Mouse (Mus musculus): ENCODE measurements around the gene Zc3h10. TPM values are rescaled to one million over a fixed set of nuclear protein-coding genes. Genes with fewer than 3 reads are reported as not detected.

The Zc3h10 gene
- polyA plus RNA-seq, 1 experiment from 2014 or later, result 17.5 TPM

DNA sequence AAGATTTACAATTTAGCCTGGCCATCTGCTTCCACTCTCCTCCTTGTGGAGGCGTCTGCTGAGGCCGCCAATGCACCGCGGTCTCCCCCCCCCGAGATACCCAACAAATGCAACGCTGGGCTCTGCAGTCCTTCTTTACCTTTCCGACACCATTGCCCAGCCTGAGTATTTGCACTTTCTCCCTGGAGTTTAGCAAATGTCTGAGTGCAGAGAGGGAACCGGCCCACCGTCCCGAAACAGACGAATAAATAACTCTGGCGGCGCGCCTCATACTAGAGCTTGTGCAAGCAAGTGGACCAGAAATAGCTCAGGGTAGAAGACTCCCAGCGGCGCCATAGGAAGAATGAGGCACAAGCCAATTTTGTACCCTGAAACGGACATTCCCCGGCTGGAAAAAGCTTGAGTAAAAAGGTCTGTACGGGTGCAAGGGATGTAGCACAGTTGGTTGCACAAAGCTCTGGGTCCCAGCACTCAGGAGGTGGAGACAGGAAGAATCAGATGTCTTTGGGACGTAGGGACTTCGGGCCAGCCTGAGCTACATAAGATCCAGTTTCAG lies 48.4 kb downstream of the Zc3h10 start:
- ATAC-seq (replicated peaks; ENCODE audit: low FRiP score), result peak; percentile 32; the same call in 1 of the 2 replicates
- Histone ChIP-seq H3K4me1 (replicated peaks; ENCODE audit: control insufficient read depth, insufficient read depth, low read length) (peaks cover 12% of the 10 kb centered on the region), H3K4me2 (ENCODE audit: low read depth, low read length, severe bottlenecking) (peak overlapping the region; percentile 83), H3K9me3 (ENCODE audit: control insufficient read depth, low read length) (no peaks in the 10 kb centered on the region), H3K36me3 (ENCODE audit: control insufficient read depth, insufficient read depth, low read length) (no peaks in the 10 kb centered on the region), H3K27me3 (ENCODE audit: control insufficient read depth, insufficient read depth, low read length) (no peaks in the 10 kb centered on the region), H3K9ac (ENCODE audit: low read length) (peak overlapping the region; percentile 63), H3K27ac (ENCODE audit: low read depth, low read length) (peak overlapping the region; percentile 46; the same call in 1 of the 2 replicates), H3K4me3 (ENCODE audit: low read depth, low read length) (peak overlapping the region; percentile 52)
- DNase-seq (ENCODE audit: low spot score), result peak; percentile 74
- WGBS, result 3% methylated on average over 21 of the region's 21 CpGs

DNA sequence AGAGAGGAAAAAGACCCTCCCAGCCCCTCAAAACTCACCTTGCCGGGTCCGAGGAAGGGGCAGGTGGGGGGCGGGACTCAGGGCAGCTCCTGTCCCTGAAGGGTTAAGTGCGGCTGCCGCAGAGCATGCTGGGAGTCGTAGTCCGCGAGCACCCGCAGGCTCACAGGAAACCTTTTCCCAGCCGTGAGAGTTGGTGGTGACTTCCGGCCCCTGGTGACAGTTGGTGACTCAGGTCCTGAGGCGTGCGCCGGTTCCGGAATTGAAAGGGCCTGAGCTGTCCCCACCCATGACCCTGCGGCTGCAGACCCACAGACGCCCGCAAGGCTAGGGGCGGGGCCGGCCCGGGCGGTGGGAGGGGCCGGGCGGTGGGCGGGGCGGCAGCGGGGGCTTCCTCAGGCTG lies 49.0 kb downstream of the Zc3h10 start, which contains the start of gene Myl6b:
Myl6b (minus strand) TSS at position 96 of the 400 bp plus-strand sequence.
- no peaks in the 10 kb centered on the region for H3K9me3 ChIP-seq (ENCODE audit: control insufficient read depth, low read length)
- peak within 1 kb of the TSS; percentile 83 for H3K4me2 ChIP-seq (ENCODE audit: low read depth, low read length, severe bottlenecking)
- H3K9ac ChIP-seq (ENCODE audit: low read length), result peak within 1 kb of the TSS; percentile 63
- no peaks in the 10 kb centered on the region for H3K27me3 ChIP-seq (ENCODE audit: control insufficient read depth, insufficient read depth, low read length)
- peak within 1 kb of the TSS; percentile 52 for H3K4me3 ChIP-seq (ENCODE audit: low read depth, low read length)
- H3K4me1 ChIP-seq (replicated peaks; ENCODE audit: control insufficient read depth, insufficient read depth, low read length), result peaks cover 12% of the 10 kb centered on the region
- ATAC-seq (replicated peaks; ENCODE audit: low FRiP score) (peak; percentile 83), DNase-seq (ENCODE audit: low spot score) (peak; percentile 95)
- H3K27ac ChIP-seq (ENCODE audit: low read depth, low read length), result peak within 1 kb of the TSS; percentile 46; the same call in 1 of the 2 replicates
- H3K36me3 ChIP-seq (ENCODE audit: control insufficient read depth, insufficient read depth, low read length), result no peaks in the 10 kb centered on the region
- under 1% methylated on average over 27 of the region's 27 CpGs for WGBS

DNA sequence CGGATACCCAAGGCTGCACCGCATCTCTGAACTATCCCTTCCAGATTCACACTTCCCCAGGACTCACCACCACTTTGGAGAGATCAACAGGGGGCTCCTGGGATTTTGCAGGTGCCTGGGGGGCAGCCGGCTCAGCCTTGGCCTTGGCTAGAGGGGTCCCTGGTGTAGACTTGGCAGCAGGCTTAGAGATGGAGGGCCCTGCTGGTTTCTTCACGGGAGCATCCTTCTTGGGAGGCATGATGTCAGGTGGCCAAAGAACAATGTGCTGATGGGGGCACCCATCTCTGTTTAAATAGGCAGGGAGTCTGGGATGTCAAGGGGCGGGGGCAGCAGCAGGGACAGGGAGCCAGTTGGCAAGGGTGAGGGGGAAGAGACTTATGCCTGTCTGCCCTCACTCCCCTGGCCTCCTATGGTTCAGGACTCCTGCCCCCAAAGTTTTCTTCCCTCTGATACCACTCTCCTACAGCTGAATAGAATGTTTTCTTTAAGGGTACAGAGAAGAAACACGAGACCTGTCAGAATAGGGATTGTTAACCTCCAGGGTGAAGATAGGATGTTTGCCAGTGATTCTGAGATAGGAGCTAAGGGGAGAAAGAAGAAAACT lies 50.3 kb downstream of the Zc3h10 start:
- Histone ChIP-seq H3K4me2 (ENCODE audit: low read depth, low read length, severe bottlenecking) (no peak overlapping the region), H3K9me3 (ENCODE audit: control insufficient read depth, low read length) (no peaks in the 10 kb centered on the region), H3K27me3 (ENCODE audit: control insufficient read depth, insufficient read depth, low read length) (no peaks in the 10 kb centered on the region), H3K4me3 (ENCODE audit: low read depth, low read length) (no peak overlapping the region), H3K9ac (ENCODE audit: low read length) (no peak overlapping the region), H3K36me3 (ENCODE audit: control insufficient read depth, insufficient read depth, low read length) (no peaks in the 10 kb centered on the region), H3K27ac (ENCODE audit: low read depth, low read length) (no peak overlapping the region), H3K4me1 (replicated peaks; ENCODE audit: control insufficient read depth, insufficient read depth, low read length) (peaks cover 13% of the 10 kb centered on the region)
- WGBS, result 36% methylated on average over 6 of the region's 6 CpGs
- DNase-seq (ENCODE audit: low spot score), result no peak
- ATAC-seq (replicated peaks; ENCODE audit: low FRiP score), result no peak

DNA sequence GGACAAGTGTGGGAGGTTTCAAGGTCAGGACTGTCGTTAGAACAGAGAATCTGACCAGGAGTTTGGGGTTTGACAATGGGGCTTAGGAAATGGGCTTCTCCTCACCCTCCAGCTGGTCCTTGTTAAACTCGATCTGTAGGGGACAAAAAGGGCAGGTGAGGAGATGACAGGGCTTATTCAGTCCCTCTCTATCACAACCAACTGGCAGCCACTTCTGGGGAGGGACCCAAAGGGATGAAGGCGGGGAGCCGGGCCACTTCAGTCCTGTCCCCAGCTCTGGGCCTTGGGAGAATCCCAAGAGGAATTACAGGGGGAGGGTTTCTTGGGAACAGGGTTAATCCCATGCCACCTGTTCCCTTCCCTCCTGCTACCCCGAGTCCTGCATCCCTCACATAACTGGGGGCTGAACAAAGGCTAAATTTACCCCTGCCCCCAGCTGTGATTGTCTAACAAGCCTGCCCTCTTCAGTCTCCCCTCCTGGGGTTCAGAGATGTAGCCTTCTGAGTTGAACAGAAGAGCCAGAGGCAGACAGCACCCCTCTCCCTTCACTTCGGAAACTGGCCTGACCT lies 51.0 kb downstream of the Zc3h10 start:
- Histone ChIP-seq H3K27ac (ENCODE audit: low read depth, low read length) (no peak overlapping the region), H3K9me3 (ENCODE audit: control insufficient read depth, low read length) (no peaks in the 10 kb centered on the region), H3K4me3 (ENCODE audit: low read depth, low read length) (no peak overlapping the region), H3K27me3 (ENCODE audit: control insufficient read depth, insufficient read depth, low read length) (no peaks in the 10 kb centered on the region), H3K9ac (ENCODE audit: low read length) (no peak overlapping the region), H3K4me1 (replicated peaks; ENCODE audit: control insufficient read depth, insufficient read depth, low read length) (peaks cover 13% of the 10 kb centered on the region), H3K36me3 (ENCODE audit: control insufficient read depth, insufficient read depth, low read length) (no peaks in the 10 kb centered on the region), H3K4me2 (ENCODE audit: low read depth, low read length, severe bottlenecking) (no peak overlapping the region)
- ATAC-seq (replicated peaks; ENCODE audit: low FRiP score), result no peak
- no peak for DNase-seq (ENCODE audit: low spot score)
- WGBS, result 38% methylated on average over 6 of the region's 6 CpGs

DNA sequence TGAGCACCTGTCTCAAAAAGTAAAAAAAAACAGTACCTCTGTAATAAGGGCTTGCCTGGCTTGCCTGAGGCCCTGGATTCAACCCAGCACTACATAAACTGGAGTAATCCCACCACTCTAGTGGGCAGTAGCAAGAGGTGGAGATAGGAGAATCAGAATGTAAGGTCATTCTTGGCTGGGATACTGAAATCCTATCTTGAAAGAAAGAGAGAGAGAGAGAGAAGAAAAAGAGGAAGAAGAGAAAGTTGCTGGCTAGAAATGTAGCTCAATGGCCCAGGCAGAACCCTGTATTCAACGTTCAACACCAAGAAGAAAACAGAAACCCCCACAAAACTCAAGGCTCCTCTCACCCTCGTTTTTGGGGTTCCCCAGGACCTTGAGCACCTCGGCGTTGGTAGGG lies 51.7 kb downstream of the Zc3h10 start:
- Histone ChIP-seq H3K4me1 (replicated peaks; ENCODE audit: control insufficient read depth, insufficient read depth, low read length) (peaks cover 13% of the 10 kb centered on the region), H3K4me3 (ENCODE audit: low read depth, low read length) (no peak overlapping the region), H3K4me2 (ENCODE audit: low read depth, low read length, severe bottlenecking) (no peak overlapping the region), H3K27ac (ENCODE audit: low read depth, low read length) (no peak overlapping the region), H3K9ac (ENCODE audit: low read length) (no peak overlapping the region), H3K9me3 (ENCODE audit: control insufficient read depth, low read length) (no peaks in the 10 kb centered on the region), H3K36me3 (ENCODE audit: control insufficient read depth, insufficient read depth, low read length) (no peaks in the 10 kb centered on the region; the same call in 1 of the 2 replicates), H3K27me3 (ENCODE audit: control insufficient read depth, insufficient read depth, low read length) (no peaks in the 10 kb centered on the region)
- WGBS, result 86% methylated on average over 4 of the region's 4 CpGs
- DNase-seq (ENCODE audit: low spot score) (no peak), ATAC-seq (replicated peaks; ENCODE audit: low FRiP score) (no peak)

DNA sequence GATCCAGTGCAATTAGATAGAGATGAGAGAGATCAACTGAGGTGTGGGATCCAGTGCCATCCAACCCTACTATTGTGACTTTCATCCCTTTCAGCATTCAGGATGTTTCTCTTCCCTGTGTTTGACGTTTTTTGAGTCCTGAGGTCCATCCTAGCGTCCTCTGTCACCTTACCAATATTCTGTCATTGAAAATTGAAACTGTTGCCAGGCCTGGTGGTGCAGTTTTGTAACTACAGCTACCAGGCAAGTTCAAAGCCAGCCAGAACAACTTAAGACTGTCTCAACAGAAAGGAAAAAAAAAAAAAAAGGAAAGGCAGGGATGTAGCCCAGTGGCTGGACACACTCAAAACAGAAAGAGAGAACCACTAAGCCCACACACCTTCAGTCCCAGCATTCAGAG lies 52.3 kb downstream of the Zc3h10 start:
- no peak for DNase-seq (ENCODE audit: low spot score)
- no peak overlapping the region; the same call in 1 of the 2 replicates for H3K4me2 ChIP-seq (ENCODE audit: low read depth, low read length, severe bottlenecking)
- peaks cover 13% of the 10 kb centered on the region for H3K4me1 ChIP-seq (replicated peaks; ENCODE audit: control insufficient read depth, insufficient read depth, low read length)

DNA sequence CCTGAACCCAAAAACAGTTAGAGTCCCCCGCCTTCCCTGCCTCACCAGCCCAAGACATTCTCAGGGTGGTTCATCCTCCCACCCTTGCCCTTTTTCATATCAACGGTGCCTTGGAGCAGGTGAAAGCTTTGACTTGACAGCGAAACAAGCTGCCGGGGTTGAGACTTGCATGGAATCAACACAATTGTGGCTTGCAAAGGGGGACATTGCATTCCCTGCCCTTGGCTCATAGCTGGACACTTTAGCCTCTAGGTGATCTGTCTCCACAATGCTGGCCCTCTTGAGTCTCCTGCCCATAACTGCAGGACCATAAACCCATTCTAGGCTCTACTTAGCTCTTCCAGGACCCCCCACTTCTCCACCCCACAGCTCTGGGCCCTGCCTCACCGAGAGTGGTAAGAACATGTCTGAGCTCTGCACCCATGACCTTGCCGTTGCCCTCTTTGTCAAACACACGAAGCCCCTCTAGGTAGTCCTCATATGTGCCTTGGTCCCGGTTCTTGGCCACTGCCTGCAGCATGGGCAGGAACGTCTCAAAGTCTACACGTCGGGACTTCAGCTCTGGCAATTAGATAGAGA lies 52.8 kb downstream of the Zc3h10 start:
- peaks cover 13% of the 10 kb centered on the region for H3K4me1 ChIP-seq (replicated peaks; ENCODE audit: control insufficient read depth, insufficient read depth, low read length)

More for the DNA sequence above, 52.3 kb downstream of the Zc3h10 start:
- peaks cover 4% of the 10 kb centered on the region; the same call in 1 of the 2 replicates for H3K36me3 ChIP-seq (ENCODE audit: control insufficient read depth, insufficient read depth, low read length)
- no peaks in the 10 kb centered on the region for H3K27me3 ChIP-seq (ENCODE audit: control insufficient read depth, insufficient read depth, low read length)
- H3K27ac ChIP-seq (ENCODE audit: low read depth, low read length), result no peak overlapping the region
- no peak overlapping the region for H3K9ac ChIP-seq (ENCODE audit: low read length)
- ATAC-seq (replicated peaks; ENCODE audit: low FRiP score), result no peak
- H3K4me3 ChIP-seq (ENCODE audit: low read depth, low read length), result no peak overlapping the region
- H3K9me3 ChIP-seq (ENCODE audit: control insufficient read depth, low read length), result no peaks in the 10 kb centered on the region
- 87% methylated on average over 2 of the region's 2 CpGs for WGBS

DNA sequence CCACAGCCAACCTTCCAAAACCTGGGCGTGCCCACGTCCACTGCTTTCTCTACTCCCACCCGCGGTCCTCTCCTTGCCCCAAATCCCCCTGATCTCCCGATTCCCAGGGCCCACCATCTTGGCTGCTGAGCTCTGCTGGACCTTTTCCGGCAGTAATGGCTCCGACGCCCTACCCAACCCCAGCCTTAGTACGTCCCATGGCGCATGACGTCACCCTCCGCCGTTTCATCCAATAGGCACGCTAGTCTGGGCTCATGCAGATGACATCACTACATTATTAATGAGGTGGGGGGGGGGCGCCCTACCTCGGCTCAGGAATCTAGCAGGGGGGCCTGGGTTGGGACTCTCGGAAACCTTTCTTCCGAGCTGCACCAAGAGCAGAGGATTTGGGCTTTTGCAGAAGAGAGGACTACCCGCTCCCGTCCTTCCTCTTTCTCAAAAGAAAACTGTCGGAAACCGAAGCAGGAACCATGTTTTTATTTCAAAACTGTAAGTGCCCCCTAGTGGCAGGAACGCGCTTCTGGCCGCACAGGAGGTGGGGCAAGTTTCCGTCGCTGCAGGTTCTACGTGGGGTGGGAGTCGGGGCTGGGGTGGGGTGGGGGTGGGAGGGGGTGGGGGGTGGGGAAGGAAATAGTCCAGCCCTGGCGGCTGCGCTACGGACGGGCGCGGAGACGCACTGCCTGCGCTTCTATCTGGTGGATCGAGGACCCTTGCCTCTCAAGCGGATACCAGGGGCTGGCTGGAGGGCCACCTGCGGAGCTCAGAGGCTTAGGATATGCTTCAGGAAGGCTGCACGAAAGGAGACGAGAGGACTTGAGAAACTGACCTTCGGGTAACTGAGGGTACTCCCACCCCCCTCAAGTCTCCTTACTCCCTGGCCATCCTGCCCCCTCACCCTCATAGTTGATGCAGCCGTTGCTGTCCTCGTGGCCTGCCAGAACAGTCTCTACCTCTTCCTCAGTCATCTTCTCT lies 53.6 kb downstream of the Zc3h10 start, which contains the start of gene Myl6:
Myl6 (minus strand) TSS at position 451 of the 972 bp plus-strand sequence.
- WGBS, result under 1% methylated on average over 45 of the region's 45 CpGs
- peak within 1 kb of the TSS; percentile 78 for H3K4me3 ChIP-seq (ENCODE audit: low read depth, low read length)
- peaks cover 7% of the 10 kb centered on the region; the same call in 1 of the 2 replicates for H3K36me3 ChIP-seq (ENCODE audit: control insufficient read depth, insufficient read depth, low read length)
- peak within 1 kb of the TSS; percentile 78 for H3K27ac ChIP-seq (ENCODE audit: low read depth, low read length)
- peak within 1 kb of the TSS; percentile 88 for H3K9ac ChIP-seq (ENCODE audit: low read length)
- peak within 1 kb of the TSS; percentile 86 for H3K4me2 ChIP-seq (ENCODE audit: low read depth, low read length, severe bottlenecking)
- H3K4me1 ChIP-seq (replicated peaks; ENCODE audit: control insufficient read depth, insufficient read depth, low read length), result peaks cover 13% of the 10 kb centered on the region
- peak; percentile 99 for DNase-seq (ENCODE audit: low spot score)
- peak; percentile 95 for ATAC-seq (replicated peaks; ENCODE audit: low FRiP score)
- H3K9me3 ChIP-seq (ENCODE audit: control insufficient read depth, low read length), result no peaks in the 10 kb centered on the region
- H3K27me3 ChIP-seq (ENCODE audit: control insufficient read depth, insufficient read depth, low read length), result no peaks in the 10 kb centered on the region

More for the DNA sequence above, 52.8 kb downstream of the Zc3h10 start:
- Histone ChIP-seq H3K9me3 (ENCODE audit: control insufficient read depth, low read length) (no peaks in the 10 kb centered on the region), H3K4me3 (ENCODE audit: low read depth, low read length) (peak overlapping the region; percentile 78), H3K27me3 (ENCODE audit: control insufficient read depth, insufficient read depth, low read length) (no peaks in the 10 kb centered on the region), H3K9ac (ENCODE audit: low read length) (peak overlapping the region; percentile 75), H3K4me2 (ENCODE audit: low read depth, low read length, severe bottlenecking) (peak overlapping the region; percentile 73), H3K27ac (ENCODE audit: low read depth, low read length) (peak overlapping the region; percentile 78; the same call in 1 of the 2 replicates), H3K36me3 (ENCODE audit: control insufficient read depth, insufficient read depth, low read length) (peaks cover 6% of the 10 kb centered on the region; the same call in 1 of the 2 replicates)
- no peak for ATAC-seq (replicated peaks; ENCODE audit: low FRiP score)
- 67% methylated on average over 11 of the region's 11 CpGs for WGBS
- no peak for DNase-seq (ENCODE audit: low spot score)
